Mouse (Mus musculus) lung, postnatal 14 days (tissue): Measurements from ENCODE around the gene Hydin.
"Not testable (repeated sequence)": the region's sequence is repeated elsewhere in the genome, so short reads cannot be mapped to it uniquely, and the experiment has no call there.

ENCODE experiments used
- DNase-seq: peaks from one replicate; pipeline ENCODE4 v3.0.0; 2021

The Hydin gene

DNA sequence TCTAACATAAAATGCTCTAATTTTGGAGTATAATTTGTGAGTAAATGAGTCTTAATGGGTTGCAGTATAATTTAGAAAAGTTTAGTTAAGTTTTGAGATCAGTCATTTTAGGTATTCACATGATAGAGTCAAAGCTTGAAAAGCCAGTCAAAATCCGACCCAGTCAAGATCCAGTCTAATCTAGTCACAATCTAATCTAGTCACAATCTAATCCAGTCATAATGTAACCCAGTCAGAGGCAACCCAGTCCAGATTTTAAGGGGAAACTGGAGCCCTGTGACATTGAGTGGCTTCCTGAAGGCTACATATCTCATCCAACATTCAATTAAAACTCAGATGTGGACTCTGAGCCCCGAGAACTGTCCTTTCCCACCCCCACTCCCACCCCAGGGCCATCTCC lies 72.7 kb downstream of the Hydin start:
- no peak for DNase-seq

DNA sequence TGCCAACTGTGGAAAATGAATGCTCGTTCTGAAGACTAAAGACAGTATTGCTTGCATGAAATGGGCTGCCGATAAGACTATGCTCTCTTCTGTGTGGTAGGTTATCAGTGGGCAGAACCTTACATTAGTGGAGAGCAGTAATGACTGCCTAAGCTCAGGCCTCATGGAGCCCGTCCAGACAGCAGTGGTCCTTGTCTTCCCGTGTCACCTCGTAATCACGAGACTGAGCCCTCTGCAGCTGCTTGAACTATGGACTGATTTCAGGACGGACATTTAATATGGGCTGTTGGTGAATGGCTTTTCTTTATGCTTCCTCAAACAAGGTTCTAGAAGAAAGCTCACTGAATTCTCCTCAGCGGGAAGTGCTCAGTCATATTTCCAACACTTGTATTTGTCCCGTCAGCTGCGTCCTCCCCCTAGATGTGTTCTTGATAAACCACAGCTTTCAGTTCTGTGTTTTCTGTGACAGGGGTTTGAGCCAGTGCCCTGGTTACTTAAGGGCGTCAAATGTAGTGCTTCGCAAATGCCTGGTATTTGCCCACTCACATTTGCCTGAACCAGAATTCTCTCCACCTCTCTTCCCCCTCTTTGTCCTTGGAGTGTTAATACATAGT lies 73.4 kb downstream of the Hydin start:
- peak; percentile 6 for DNase-seq

DNA sequence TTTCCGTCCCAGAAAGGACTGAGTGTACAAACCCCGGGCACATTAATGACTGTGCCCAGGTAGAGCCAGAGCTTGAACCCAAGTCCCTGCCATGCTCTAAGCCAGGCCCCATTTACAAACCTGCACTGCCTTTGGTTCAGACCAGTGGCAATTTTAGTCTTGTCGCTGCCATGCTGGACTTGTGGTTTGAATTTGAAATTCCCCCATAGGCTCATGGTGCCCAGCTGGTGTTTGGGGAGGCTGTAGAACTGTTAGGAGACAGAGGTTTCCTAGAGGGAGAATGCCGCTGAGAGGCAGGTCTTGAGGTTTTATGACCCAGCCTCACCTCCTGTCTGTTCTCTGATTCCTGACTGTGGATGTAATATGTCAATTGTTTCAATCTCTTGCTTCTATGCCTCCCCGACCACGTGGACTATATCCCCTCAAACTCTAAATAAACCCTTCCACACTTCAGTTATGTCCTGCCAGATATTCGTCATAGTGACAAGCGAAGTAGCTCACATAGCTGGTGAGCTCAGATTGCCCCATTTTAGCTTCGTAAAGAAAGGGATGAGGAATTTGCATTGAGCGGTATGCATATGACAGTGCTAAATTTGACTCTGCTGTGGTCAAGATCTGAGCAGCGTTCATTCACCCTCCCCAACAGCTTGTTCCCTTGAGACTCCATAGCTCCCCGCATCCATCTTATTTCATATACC lies 79.1 kb downstream of the Hydin start:
- DNase-seq: no peak

DNA sequence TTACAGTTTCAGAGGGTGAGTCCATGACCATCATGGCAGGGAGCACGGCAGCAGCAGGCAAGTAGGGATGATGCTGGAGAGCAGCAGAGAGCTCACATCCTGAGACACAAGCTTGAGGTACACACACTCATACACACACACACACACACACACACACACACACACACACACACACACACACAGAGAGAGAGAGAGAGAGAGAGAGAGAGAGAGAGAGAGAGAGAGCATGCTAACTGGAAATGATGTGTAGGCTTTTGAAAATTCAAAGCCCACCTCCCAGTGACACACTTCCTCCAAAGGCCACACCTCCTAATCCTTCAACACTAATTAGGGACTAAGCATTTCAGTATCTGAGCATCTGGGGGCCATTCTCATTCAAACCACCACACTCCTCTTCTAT lies 80.1 kb downstream of the Hydin start:
- DNase-seq: no peak

DNA sequence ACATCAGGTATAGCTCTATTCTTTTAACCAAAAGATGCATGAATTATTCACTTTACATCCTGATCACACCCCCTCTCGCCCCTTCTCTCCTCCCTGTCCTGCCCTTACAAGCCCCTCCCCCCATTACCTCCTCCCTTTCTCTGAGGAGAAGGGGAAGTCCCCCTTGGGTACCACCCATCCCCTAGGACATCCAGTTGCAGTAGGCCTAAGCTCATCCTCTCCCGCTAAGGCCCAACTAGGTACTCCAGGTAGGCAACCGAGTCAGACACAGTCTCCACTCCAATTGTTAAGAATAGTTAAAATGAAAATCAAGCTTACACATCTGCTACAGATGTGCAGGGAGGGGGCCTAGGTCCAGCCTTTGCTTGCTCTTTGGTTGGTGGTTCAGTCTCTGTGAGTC lies 83.9 kb downstream of the Hydin start:
- DNase-seq: no peak

DNA sequence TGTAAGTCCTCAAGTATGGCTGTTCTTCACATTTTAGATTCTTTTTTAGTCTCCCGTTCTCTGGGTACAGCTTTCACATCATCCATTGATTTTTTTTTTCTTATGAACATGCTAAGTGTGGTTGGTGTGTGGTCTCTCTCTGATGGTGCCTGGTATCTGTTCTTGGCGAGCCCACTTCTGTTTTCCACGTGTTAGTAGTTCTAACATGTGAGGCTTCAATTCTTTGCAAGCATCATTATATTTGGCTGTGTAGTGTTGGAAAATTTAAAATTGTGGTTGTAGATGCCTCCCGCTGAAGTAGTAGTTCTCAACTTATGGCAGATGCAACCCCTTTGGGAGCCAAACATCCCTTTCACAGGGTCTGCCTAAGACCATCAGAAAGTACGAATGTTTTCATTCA lies 85.1 kb downstream of the Hydin start:
- DNase-seq: no peak

DNA sequence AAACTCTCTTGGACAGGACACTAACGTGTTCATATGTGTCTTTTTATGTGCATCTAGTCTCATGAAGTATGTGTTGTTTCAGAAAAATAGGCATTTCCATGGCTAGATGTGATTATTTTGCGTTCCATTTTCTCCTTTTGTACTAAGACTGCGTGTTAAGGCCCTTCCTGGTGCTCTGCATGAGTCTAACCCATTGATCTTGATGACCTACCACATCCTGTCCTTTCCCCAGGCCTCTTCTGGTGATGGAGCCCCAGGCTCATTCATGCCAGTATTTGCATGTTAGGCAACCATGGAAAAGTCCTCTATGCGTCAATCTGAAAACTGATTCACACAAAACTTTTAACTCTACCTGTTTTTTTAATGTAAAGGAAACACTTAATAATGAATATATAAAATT lies 96.2 kb downstream of the Hydin start:
- DNase-seq: no peak

DNA sequence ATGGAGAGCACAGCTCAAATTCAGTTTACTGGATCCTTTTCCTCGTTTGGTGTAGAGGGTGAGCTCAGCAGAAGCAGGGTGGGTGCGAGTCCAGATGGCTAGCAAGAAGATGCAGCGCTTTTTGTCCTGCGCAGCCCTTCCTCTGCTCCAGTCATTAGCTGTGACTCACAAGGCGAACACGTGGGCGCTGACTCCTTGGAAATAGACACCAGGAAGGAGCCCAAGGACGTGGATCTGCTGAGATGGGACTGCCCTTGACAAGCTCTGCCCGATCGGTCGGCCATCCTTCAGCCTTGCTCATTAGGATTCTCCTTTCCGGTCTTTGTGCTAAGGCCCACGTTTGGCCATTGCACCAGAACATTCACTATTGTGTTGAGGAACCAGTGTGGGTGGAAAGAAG lies 106.1 kb downstream of the Hydin start:
- DNase-seq: no peak

DNA sequence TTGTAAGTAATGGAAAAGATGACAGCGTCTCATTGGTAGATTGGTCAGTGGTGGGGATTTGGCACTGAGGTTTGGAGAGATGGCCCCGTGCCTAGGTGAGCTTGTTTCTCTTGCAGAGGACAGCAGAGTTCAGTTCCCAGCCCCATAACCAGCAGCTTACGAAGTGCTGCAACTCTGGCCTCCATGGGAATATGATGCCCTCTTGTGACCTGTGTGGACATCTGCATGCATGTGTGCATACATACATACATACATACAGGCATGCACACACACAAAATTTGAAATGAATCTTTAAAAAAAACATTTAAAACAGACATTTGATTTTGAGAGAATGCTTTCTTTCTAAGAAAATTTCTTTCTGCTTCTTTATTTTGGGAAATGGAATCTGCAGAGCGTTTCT lies 106.9 kb downstream of the Hydin start:
- no peak for DNase-seq

DNA sequence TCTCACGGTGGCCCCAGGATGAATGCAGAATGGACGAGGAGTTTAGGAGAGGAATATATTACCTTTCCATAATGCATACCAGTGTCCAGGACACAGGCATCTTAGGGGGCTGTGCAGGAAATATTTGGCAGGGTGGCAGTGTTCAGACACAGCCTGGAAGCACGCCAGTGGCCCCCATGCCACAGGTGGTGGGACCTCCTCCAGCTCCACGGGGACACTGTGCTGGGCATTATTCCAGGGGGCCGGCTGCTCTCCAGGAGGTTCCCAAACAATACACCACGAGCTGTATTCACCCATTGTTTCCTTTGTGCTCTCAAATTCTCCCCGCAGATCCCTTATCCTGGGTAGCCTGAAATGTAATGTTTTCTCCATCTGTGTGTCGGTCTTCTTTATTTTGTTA lies 116.0 kb downstream of the Hydin start:
- no peak for DNase-seq

DNA sequence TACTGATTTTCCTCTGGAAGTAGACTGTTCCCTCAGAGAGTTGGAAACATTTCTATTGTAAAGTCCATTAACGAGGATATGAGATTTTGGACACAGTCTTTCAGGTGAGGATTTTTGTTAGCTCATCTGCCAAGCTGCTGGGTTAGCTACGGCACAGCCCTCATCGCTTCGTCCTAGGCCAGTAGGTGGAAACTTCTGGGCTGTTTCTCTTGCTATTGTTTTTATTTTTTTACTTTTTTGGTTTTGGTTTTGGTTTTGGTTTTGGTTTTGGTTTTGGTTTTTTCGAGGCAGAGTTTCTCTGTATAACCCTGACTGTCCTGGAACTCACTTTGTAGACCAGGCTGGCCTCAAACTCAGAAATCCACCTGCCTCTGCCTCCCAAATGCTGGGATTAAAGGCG lies 117.9 kb downstream of the Hydin start:
- DNase-seq: not testable (repeated sequence)

DNA sequence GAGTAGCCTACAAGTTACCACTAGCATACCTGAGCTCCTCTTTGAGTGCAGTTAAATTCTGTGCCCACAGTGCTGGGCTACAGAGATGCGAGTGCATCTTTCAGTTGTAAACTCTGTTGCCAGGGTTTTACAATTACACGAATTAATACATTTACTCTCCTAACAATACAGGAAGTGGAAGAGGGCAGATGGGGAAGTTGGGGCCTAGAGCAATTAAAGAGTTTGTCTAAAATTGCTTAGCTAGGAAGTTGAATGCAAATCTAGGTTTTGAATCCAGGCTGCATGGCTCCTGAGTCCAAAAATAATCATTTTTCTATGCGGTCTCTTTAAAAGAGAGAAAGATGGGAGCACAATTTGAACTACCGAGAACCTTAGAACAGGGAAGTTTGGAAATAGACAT lies 128.9 kb downstream of the Hydin start:
- DNase-seq: no peak

DNA sequence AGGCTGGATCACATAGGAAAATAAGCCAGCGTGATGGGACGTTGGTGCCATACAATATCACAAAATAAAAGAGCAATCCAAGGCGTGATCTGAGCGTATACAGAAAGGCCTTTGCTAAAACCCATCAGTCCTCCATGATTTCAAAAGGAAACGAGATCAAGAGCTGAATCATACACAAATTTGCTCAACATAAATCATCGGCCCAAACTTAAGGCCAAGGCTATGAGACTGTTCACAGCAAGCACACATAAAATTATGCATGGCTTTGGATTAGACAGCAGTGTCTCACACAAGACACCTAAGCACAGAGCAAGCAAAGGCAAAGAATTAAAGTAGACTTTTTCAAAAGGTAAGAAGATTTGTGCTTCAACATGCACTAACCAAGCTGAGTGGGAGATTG lies 133.8 kb downstream of the Hydin start:
- DNase-seq: no peak

DNA sequence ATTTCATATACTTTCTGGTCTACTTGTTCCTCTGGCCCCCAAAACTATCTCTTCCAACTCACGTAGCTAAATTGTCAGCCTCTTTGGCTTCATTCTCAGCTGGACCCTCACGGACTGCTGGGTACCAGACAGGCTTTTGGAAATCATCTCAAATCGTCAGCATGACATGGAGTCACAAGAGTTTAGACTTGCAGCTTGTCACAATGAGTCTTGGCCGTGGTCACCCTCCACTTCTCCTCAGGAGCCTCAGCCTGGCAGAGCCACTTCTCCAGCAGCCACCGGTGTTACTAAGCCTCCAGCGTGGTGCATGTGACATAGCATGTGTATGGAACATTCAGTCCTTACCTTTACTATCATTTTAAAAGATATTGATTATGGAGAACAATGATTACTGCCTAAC lies 135.5 kb downstream of the Hydin start:
- no peak for DNase-seq

DNA sequence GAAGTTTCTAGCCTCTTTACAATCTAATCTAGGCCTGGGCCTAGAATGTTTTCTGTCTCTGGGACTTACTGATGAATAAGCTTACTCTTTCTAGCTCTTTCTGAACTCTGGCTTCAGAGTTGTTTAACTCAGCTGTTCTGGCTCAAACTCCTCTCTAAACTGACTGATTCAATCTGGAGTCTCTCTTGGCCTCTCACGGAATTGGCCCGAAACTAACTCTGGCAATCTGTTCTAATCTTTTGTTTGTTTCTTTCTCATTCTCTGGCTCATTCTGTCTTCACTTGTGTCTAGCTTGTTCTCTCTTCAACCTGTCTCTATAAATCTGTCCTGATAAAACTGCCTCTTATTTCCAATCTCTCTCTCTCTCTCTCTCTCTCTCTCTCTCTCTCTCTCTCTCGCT lies 137.7 kb downstream of the Hydin start:
- no peak for DNase-seq

DNA sequence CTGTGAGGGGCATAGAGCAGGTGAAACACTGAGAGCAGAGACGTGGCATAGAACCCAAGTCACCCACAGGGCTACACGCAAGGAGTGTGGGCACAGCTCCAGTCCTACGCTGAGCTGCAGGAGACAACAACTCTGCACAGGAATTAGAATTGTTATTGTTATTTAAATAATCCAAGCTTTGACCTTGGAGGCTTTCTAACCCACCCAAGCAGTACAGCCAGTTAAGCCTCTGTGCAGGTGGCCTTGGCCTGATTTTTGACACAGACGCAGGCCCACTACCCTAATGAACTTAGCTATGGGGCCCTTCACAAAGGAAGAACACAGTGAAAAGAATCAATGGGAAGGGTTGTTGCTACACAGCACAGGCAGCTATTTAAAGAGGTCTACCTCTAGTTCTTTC lies 148.3 kb downstream of the Hydin start:
- no peak for DNase-seq

DNA sequence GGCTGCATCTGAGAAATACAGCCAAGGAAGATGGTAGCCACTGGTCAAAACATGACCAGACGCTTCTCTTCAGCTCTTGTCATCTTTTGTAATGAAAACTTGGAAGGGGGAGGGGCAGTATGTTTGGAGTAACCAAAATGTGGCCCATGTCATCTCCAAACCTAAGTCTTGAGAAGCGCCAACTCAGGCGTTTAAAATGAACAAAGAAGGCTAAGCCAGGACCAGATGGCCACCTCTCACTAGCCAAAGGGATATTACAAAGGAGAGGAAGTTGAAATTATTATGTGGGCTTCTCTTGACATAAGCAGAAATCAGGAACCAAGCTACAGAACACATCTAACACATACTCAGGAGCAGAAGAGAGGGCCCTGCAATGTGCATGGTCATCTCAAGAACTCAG lies 150.2 kb downstream of the Hydin start:
- DNase-seq: no peak

DNA sequence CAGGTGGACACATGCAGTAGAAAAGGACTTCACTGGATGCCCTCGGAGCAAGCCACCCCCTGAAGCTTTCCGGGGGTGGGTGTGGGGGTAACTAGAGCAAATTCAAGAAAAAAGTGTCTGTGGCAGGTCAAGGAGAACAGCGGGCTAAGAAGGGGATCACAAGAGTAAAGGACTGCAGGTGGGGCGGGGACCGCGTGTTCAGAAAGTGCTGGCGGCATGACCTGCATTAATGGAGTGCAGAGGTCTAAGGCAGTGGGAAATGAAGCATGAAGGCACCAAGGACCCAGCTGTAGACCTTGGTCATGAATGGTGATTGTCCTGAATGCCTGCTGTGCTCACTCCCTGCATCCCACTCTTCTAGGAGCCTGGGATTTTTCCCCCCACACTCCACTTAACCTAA lies 151.0 kb downstream of the Hydin start:
- no peak for DNase-seq

DNA sequence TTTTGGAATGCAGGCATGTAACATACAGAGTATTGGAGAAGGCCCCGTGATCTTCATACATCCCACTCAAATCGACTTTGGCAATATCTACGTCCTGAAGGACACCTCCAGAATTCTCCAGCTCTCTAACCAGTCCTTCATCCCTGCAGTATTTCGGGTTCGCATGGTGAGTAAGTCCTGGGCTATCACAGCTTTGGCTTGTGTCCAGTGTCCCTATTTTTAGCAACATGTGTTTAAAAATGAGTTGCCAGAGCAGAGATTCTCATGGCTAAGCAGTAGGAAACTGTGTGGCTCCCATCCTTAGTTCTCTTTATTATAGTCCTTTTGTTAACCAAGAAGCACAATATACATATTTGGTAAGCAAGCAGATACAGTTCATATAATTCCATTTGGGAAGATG lies 152.9 kb downstream of the Hydin start:
- no peak for DNase-seq

DNA sequence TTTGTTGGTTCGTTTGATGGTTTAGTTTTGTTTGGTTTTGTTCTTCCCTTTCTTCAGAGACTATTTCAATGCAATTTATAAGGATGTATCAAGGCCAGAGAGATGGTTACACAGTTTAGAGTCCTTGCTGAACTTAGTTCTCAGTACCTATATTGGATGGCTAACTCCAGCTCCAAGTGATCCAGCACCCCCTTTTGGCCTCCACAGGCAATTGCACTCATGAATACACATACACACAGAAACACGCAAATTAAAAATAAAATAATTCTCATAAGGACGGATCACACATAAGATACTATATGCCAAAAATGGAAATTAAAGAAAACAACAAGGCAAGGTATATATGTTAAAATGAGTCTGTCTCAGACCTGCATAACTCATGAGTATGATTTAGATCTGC lies 153.4 kb downstream of the Hydin start:
- DNase-seq: no peak

DNA sequence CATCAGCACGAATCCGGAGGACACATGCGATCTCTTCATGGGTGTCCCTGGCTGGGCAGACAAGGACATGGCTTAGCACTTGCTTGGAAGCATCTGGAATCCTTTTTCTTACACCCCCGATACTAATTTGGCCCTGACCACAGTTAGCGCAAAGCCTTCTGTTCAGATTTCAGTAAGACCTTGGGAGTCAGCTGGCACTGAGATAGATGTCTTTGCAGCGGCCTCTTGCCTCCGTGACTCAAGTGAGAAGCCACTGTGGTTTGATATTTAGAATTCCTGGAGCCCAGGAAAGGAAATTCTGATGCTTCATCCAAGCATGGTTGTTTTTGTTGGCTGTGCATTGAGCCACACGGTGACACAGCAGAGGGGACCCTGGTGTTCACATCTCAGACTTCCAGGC lies 157.4 kb downstream of the Hydin start:
- no peak for DNase-seq

DNA sequence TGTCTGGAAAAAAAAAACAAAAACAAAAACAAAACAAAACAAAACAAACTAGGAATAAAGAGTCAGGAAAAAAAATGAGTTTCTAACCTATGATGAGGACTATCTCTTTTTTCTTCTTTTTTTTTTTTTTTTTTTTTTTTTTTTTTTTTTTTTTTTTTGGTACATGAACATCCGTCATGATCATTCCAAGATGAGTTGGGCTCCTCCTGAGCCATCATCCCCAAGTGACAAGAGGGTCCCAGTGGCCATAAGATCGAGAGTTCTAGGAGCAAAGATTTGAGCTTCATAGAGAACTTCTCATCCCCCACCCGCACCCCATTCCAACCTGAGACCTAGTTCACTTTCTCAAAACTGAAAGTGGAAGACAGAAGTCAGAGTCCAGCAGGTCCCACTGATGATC lies 164.6 kb downstream of the Hydin start:
- DNase-seq: no peak

DNA sequence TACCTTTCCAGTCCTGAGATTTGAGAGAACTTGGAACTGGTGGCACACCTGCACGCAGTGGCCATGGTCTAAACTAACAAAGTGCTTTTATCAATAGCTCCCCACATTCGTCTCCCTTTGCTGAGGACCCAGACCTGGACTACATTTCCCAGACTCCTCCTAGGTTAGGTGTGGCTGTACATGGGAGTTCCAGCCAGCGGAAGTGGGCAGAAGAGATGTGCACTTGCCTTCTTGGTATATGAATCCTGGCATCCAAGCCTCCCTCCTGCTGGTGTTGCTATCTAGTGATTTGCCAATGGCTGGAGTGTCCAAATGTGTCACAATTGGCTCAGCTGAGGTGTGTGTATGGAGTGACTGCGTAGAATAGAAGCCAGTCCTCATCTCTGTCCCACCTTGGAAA lies 173.8 kb downstream of the Hydin start:
- DNase-seq: no peak

DNA sequence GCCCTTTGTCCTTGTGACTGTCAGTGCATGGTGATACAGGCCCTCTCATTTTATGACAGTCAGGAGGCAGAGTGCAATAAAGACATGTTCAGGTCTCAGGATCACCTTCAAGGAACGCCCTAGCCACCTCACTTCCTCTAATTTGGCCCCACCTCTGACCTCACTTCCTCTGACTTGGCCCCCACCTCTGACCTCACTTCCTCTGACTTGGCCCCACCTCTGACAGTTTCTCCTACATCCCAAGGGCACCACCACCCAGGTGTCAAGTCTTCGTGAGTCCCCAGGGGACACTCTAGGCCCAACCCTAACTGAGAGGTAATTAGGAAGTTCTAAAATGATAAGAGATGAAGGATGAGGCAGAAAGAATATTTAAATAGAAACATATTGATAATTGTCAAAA lies 177.5 kb downstream of the Hydin start:
- DNase-seq: no peak

DNA sequence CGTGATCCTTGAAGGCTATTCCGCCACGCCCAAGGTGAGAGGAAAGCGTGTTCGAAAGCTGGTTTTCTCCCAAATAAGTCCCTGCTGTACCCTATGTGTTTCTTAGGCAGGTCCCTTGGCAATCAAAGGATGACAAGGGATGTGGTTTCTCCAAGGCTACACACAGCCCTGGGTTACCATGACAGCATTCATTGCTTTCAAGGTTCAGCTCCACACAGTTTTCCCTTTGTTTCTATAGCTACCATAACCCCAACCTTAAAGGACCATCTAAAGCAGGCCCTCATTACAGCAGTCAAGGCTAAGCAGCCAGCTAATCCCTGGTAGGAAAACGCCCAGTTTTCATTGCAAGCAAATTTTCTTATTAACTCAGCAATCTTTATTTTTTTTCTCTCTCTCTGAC lies 183.7 kb downstream of the Hydin start:
- DNase-seq: no peak
